Mouse (Mus musculus): ENCODE results near the gene Cped1. TPM values are rescaled to one million over a fixed set of nuclear protein-coding genes. Genes with fewer than 3 reads are reported as not detected.

Cped1 gene
- polyA plus RNA-seq, 1 experiment, result 2.8 TPM

DNA sequence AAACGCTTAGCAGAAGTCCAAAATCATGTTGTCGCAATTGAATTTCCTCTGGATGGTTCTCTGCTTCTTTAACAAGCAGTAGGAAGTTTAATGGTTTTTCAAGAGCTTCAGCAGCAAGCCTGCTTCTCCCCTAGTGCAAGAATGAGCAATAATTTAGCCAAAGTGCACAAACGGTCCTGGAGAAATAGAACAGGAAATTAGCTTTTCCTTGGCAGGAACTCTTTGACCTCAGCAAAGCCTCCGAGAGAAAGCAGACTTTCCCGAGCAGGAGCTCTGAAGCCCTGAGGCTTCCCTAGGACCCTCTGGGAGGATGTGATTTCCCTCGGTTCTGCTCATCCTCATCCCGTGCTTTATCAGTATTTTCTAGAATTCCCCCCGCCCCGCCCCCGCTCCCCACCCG, 13.3 kb downstream of the Cped1 start:
- no peak for DNase-seq (ENCODE audit: extremely low spot score in 1 of 2, low spot score in 1 of 2)

DNA sequence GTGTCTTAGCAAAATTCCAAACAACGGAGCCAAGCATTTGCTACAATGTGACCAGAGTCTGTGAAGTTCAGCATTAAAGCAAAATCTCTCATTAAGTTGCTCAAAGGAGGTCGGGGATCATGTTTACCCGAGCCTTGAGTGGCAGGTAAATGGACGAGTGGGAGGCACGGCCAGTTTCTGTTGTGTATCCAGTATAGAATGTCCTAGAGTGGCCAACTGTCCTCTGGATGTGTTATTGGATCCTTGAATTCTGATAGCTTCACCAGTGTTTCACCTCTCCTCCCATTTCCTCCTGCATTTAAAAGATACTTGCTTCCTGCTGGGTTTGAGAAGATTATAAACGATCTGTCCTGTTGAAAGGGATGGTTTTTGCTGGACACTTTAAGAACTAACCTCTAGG, 14.4 kb downstream of the Cped1 start:
- DNase-seq (ENCODE audit: extremely low spot score in 1 of 2, low spot score in 1 of 2), result no peak

DNA sequence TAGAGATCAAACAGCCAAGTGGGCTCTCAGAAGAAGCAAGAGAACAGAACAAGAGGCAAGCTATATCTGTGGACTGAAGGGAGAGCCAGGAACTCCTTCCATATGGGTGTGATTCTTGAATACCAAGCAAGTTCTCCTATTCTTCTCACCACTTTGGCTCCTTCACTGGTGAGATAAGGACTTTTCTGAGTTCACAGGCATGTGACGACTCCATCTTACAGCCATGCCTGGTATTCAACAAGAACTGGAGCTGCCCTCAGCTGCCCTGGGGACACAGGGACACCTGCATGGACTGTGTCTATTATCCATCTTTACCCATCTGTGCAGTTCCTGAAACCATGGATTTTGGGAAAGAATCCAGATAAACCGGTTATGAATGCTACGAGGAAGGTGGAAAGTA, 15.2 kb downstream of the Cped1 start:
- DNase-seq (ENCODE audit: extremely low spot score in 1 of 2, low spot score in 1 of 2), result no peak

DNA sequence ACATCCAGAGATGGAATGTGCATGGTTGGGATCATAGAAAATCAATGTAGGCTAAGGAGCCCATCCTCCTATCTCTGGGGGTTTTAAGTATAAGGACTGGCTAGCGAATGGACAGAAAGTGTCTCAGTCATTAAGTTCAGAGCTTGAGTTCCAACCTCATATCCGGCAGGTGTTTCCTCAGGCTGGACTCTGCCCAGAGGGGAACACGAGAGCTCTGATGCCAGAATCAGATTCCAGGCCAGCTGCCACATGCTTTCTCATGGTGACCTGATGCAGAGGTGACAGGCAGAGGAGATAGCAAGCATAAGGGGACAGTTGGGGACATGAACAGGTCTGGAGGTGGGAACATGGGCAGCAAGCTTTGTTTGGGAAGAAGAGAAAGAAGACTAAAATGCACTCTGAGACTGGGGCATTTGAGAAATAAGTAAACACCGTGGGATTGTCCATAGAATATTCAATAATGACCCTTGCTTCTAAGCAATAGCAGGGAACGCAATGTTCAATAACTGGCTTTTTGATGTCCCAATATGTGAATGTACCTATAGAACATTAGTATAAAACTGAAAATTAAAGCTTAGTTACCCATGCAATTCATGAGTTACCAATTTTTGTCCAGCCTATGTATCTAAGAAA, 15.7 kb downstream of the Cped1 start:
- DNase-seq (ENCODE audit: extremely low spot score in 1 of 2, low spot score in 1 of 2), result no peak

DNA sequence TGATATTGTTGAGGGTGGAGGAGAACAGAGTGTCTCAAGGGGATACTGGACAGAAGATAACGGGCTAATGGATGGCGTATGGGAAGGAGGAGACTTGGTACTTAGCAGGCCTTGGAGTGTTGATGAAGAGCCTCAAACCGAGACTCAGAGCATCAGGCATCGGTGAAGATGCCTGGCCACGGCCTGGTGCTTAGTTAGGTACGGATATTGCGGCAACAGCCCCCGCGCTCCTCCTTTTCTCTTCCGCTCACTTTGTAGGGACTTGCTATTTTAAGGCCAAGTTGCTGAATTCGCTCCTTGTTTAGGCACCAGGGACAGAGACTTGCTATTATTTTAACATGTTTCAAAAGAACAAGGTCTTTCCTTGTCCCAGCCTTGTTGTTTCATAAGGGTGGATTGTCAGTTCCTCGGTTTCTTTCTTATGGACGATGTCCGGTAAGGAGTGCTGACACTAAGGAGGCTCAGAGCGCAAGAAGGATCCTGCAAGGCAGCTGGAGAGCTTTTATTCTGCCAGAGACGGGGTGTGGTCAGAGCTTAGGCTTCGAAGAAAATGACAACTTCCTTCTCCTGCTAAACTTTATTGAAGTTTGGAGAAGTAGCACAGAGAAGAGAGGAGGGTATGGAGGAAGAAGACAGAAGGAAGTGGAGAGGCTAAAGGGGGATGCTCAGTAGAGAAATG, 16.9 kb downstream of the Cped1 start:
- DNase-seq (ENCODE audit: extremely low spot score in 1 of 2, low spot score in 1 of 2), result no peak

DNA sequence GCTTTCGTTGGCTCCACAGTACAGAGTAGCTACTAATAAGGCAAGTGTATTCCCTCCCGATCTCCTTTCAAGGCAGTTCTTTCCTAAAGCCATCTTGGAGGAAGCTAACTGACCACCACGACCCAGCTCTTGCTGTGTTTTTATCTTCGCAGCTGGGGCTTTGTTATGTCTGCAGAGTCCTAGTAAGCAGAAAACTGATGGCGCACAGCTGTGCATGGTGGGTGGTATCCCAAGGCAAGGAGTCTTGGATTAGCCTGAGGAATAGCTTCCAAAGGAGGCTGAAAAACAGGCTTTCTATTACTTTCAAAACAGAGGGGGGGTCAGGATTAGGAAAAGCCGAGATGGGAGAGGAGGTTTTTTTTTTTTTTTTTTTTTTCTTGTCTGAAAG, 17.5 kb downstream of the Cped1 start:
- no peak for DNase-seq (ENCODE audit: extremely low spot score in 1 of 2, low spot score in 1 of 2)

DNA sequence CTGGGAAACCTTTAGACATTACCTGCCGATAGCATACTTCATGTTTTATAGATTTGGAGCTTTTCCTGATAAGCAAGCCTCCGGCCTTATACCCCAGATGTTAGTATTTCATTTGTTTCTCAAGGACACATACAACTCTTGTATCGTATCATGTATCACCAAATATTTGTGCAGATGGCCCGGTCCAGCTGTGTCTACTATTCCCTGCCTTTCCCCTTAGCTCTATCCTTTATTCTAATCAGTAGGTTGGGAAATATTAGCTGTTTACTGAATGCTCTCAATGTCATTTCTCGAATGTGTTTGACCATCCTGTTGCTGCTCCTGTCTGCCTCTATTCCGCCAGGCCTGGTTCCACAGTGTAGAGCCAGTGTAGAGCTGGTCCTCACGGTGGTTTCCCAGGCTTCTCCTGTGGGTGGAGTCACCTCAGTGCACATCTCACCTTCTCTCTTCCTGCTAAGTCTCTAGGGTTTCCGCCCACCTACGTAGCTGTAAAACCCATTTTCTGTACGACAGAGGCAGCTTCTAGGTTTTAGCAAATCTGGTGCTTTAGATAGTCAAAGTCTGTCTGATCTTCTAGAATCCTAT, 18.3 kb downstream of the Cped1 start:
- DNase-seq (ENCODE audit: extremely low spot score in 1 of 2, low spot score in 1 of 2), result no peak

DNA sequence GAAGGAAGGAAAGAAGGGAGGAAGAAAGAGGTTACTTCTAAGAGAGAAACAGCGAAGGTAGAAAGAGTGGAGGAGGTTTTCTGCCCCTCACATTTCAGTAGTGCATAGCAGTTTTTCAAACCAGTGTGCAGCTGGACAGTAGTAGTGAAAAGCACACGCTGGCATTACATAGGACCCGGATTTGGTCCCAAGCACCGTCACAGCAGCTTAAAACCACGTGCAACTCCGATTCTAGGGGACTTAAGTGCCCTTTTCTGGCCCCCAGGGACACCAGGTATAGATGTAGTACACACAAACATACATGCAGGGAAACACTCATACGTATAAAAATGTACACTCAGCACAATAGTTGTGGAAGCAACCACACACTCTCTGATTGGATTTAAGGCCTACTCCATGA, 22.6 kb downstream of the Cped1 start:
- no peak for DNase-seq (ENCODE audit: extremely low spot score in 1 of 2, low spot score in 1 of 2)

DNA sequence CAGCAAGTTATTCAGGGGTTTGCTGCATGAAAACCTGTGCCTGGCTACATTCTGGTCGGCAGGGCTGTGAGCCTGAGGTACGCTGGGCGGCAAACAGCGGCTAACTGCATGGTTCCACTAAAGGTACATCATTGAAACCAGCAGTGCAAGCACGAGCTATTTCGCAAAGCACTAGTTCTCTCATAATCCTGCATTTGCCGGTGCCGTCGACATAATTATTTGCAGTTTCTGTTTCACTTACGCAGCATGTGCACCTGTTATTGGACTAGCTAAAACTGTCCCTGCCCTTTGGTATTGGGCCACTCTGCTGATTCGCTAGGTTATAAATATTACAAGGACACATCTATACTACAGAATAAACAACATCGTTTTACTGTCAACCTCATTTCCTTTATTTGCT, 24.5 kb downstream of the Cped1 start:
- no peak for DNase-seq (ENCODE audit: extremely low spot score in 1 of 2, low spot score in 1 of 2)

DNA sequence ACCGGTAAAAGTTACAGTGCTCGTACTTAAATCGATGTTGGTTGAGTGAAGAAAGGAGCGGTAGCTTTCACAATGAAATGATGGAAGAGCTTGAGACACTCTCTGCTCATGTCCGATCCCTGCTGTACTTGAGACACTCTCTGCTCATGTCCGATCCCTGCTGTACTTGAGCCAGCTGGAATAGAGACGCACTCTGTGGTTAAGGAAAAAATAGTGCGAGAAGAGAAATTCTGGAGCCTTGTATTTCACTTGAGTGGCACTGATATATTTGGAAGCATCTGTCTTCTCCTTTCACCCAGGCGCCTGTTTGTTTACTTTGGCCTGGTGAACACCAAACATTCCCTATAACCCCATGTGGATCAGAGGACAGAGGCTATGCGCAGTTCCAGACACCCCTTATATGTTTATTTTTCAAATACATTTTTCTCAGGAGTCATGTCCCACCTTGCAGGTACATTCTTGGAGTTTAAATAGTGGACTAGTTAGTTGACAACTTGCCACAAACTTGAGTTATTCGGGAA, 25.1 kb downstream of the Cped1 start:
- no peak for DNase-seq (ENCODE audit: extremely low spot score in 1 of 2, low spot score in 1 of 2)

DNA sequence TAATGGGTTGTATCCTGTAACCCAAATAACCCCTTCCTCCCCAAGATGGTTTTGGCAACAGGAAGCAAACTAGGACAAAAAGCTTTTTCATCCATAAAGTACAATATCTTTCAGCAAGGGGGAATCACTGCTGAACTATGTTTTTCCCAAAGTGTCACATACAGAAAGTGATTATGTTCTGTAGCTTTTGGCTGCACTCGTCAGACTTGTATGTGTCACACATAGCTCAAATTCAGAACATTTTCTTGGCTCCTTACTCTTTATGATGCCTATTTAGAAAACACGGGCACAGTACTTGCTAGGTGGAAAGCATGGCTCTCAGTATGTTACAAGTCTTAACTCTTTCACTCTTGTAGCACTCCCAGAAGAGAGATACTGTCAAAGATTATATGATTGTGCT, 25.8 kb downstream of the Cped1 start:
- DNase-seq (ENCODE audit: extremely low spot score in 1 of 2, low spot score in 1 of 2), result no peak

DNA sequence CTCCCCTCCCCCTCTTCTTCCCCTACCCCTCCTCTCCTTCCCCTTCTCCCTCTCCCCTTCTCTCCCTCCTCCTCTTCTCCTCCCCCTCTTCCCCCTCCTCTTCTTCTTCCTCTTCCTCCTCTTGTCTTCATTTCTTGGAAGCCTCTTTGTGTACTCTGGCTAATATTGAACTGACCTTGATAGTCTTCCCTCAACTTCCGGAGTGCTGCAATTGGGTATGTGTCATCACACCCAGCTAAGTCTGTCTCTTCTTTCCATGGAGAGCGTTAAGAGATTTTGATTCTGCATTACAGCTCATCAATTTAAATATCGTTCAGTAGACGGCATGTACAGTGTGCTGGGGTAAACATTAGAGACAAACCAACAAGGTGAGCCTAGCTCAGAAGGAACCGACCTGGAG, 26.4 kb downstream of the Cped1 start:
- DNase-seq (ENCODE audit: extremely low spot score in 1 of 2, low spot score in 1 of 2), result no peak

DNA sequence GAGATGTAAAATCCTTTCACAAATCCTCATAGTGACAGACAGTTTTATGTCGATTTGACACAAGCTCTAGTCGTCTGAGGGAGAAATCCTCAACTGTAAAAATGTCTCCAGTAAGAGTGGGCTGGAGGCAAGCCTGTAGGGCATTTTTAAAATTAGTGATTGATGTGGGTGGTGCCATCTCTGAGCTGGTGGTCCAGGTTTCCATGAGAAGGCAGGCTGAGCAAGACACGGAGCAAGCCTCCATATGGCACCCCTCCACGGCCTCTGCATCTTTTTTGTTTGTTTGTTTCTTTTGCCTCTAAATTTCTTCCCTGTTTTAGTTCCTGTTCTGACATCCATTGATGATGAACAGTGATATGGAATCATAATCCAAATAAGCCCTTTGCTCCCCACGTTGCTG, 26.8 kb downstream of the Cped1 start:
- DNase-seq (ENCODE audit: extremely low spot score in 1 of 2, low spot score in 1 of 2), result no peak

DNA sequence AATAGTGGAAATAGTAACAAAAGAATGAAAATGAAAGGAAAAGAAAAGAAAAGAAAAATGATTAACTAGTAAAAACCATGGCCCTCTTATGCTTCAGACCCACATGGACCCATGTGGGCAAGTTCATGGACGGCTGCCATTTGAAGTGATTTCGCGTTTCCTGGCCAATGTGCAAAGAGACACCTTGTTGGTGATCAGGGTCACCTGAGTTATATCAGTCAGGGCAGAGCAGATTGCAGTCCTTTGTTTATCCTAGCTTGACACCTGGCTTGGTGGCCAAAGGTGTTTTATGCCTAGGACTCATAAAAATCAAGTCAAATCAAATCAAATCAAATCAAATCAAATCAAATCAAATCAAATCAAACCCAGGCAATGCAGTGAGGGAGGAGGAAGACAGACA, 27.7 kb downstream of the Cped1 start:
- no peak for DNase-seq (ENCODE audit: extremely low spot score in 1 of 2, low spot score in 1 of 2)

DNA sequence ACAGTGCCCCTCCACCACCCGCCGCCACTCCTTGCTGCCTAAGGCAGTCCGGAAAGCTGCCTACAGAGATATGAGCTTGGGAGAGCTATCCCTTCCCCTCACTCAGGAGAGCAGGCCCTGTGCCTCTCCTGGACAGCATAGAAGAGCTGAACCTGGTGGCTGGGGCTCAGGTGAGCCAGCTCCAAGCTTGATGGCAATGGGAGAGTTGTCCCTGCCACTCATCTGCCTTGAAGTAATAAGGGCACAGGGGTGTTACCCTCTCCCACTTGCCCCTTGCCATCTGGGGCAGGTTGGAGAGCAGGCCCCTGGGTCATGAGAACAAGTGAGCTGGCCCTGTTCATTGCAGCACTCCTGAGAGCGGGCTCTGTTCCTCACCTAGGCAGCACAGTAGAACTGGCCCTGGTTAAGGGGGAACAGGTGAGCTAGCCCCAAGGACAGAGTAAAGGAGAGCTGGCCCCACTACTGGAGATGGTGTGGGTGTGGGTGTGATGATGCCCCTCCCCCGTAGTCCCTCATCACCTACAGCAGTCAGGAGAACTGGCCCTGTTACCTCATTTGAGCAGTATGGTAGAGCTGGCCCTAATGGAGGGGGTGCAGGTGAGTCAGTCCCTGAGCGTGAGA, 28.7 kb downstream of the Cped1 start:
- no peak for DNase-seq (ENCODE audit: extremely low spot score in 1 of 2, low spot score in 1 of 2)

DNA sequence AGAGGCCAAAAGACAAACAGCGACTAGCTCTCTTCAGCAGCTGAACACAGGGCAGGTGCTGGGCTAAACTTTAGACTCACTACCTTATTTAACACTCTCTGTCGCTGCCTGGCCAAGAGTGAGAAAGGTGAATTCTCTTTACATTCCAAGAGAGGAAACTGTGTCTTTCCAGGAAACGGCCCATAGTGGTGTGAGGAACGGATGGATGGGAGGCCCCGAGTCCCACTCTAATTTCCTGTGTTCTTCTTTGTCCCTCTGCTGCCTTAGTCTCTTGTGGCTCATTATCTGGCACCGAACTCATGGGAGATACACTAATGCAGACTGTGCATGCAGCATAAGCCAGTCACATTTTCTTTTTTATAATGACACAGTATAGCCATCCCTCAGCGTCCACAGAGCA, 31.9 kb downstream of the Cped1 start:
- DNase-seq (ENCODE audit: extremely low spot score in 1 of 2, low spot score in 1 of 2), result no peak

DNA sequence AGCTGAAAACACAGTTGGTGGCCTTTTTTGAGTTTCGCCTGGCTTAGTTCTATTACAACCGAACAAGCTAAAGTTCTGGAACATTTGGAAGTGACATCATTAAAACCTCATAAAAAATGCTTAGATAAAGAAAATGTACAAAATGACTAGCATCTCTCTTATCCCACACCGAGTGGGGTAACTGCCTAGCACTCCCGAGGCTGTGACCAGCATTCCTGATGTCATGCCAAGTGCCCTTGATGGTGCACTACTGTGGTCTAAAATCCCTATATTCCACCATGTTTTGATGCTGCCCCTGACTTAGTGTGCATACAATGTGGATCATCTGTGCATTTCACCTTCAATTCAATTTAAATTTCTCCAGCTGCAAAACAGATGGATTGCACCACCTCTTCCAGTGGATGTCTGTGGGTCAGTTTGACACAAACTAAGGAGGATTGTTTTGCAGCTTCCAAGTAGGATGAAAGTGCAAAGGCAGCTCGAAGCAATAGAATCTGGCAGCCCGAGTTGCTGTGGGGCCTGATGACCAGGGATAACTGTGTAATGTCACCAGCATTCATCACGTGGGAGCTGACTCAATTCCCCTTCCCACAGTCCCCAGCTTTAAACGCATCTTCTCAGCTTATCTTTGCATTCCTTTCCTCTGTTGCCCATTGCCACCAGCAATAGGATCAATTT, 33.2 kb downstream of the Cped1 start:
- no peak for DNase-seq (ENCODE audit: extremely low spot score in 1 of 2, low spot score in 1 of 2)

DNA sequence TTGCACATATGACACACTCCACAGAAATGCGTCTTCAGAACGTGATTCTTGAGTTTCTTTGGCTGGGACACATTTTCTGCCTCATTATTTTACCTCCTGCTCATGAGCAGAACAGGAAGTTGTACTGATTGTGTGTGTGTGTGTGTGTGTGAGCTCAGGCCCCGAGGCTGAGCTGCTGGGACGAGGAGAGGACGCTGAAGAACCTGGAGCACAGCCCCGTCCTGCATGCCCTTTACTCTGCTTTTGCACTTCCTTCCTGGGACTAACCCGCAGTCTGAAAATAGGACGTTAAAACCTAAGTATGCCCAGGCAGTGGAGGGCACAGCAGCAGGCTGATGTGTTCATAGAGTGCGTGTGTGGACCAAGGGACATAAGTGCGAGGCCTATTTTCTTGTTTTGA, 33.9 kb downstream of the Cped1 start:
- DNase-seq (ENCODE audit: extremely low spot score in 1 of 2, low spot score in 1 of 2), result no peak

DNA sequence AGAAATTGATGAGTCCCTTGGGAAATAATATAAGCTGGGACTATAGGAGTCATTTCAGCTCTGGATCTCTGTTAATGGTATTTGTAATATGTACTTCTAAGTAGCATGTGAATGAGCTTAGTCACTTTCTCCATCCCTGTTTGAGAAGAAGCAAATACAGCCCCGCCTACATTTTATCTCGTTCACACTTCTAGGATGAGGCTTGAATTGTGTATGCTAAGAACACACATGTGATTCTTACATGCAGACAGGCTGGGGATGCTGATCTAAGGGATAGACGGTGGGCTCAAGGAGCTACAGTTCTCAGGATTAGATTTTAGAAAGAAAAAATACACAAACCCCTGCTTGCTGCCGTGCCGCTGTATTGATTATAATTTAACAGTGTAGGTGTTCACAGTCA, 35.0 kb downstream of the Cped1 start:
- no peak for DNase-seq (ENCODE audit: extremely low spot score in 1 of 2, low spot score in 1 of 2)

DNA sequence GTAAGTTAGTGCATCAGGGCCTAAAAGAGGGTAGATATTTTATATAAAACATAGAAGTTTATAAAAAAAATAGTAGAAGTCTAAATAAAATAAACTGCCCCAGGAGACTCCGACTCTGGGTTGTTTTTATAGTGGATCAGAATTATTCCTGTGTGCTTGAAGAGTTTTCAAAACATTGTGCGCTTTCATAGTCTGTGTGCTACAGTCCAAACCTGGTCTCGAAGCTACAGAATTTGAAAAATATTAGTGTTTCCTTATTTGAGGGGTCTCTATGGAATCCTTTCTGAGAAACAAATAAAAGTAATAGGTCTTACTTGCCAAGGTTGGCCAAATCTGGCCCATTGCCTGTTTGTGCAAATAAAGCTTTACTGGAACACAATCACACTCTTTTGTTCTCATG, 35.6 kb downstream of the Cped1 start:
- DNase-seq (ENCODE audit: extremely low spot score in 1 of 2, low spot score in 1 of 2), result no peak

DNA sequence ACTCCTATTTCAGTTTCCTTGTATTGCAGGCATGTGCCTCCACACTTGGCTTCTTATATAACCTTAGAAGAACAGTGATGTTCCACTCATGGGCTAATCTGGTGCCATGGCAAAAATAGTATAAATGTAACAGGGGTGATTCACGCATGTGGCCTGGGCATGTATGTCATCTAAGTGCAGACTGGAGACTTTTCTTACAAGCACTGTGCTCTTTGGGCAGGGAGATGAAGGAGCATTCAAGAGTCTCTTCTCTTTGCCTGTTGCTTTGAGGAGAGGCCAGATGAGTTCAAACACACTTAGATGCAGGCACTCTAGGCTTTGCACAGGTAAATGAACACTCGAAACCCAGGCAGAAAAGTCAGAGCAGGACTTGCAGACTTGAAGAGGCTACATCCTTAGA, 38.5 kb downstream of the Cped1 start:
- DNase-seq (ENCODE audit: extremely low spot score in 1 of 2, low spot score in 1 of 2), result no peak

Data from frontal cortex, adult 2 months (tissue).